Mouse (Mus musculus) telencephalon, adult 2 months (tissue): ENCODE measurements around the gene Npas2.
A peak's percentile ranks its signal among the peaks of the same experiment; 100 is the strongest.

Source experiments
- DNase-seq: peaks from one replicate; pipeline ENCODE4 v3.0.0-alpha.2; 2011; ENCODE audit warnings: low read depth, low spot score

The Npas2 gene

DNA sequence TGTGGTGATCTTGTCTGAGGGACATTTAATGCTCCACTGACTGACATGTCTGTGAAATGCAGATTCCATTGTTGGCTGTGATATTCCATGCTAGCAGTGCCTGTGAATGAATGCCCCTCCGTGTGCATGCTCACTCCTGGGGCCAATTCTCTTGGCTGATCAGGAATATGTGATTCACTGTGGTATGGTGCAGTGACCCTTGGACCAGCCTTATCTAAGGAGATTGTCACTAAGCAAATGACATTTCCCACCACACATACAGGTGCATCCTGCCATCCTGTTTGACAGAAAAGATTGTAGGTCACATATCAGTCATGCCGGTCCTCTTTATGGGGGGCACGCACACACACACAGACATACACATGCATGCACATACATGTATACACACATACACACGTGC lies 138.9 kb downstream of the Npas2 start:
- no peak for DNase-seq

DNA sequence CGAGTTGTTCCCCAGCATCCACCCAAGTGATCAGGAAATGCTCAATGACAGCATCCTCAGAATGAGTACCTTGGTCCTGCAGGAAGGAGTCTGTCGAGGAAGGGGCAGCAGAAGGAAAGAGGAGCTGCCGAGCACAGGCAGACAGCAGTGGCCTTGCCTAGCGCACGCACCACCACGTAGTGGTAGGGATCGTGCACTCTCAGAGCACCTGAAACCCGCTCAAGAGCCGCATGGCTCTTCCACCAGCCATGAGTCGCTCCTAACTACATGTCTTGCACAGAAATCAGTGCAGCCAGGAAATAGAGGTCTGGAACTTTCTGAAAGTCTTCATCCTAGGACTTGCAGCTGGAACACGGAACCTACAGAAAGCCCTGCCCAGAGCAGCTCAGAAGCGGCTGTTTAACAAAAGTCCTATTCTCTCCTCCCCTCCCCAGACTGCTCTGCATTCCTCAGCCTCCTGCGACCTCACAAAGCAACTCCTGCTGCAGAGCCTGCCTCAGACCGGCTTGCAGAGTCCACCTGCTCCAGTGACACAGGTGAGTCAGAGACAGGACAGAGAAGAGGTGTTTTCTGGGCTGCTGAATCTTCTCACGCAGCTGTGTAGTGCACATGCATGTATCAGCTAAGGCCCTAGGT lies 142.1 kb downstream of the Npas2 start:
- no peak for DNase-seq

DNA sequence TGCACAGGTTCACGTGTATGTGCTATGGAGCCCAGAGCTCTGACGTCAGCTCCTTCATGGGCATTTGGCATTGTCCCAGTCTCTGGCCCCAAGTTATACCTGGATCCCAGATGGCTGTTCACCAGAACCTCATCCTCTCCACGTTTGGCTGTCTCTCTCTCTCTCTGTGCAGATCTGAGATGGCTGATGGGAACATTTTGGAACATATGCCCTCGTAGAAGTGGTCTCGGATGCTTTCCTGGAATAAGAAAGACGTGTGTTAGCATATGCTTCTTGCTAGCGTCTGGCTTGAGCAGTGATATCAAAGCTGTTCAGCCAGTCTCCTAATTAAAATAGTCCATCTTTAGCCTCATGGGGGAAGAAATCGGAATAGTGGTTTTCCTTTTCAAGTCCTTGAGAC lies 143.3 kb downstream of the Npas2 start:
- no peak for DNase-seq

DNA sequence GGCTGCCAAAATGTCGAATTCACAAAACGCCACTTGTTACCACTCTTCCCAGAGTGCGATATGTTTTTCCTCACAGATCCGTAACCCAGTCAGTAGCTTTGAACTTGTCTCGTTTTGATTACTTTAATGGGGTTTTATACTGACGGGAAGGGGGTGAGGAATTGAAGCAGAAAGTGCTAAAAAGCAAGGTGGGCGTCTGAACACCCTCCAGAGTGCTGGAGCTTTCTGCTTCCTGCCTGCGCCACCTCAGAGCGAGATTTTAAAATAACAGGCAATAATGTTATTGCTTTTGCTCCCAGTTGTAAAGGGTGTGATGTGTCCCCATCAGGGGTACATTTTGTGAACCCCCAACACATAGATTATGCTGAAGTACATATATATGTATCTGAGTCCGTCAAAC lies 145.3 kb downstream of the Npas2 start:
- DNase-seq: no peak

DNA sequence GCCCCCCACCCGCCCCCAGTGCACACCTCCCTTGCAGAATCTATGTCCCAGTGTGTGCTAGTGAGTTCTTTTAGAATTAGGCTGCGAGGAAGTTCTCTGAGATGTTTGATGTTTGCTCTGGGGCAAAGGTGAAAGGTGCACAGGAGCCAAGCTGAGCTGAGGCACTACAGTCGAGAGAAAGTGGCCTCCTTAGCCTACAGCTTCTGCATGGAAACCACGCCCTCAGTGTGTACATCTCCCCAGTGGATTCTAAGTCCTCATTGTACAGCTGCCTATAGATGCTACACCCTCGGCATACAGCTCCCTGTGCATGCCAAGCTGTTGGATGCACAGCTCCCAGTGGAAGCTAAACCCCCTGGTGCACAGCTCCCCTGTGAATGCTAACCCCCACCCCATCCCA lies 145.9 kb downstream of the Npas2 start:
- DNase-seq: no peak

DNA sequence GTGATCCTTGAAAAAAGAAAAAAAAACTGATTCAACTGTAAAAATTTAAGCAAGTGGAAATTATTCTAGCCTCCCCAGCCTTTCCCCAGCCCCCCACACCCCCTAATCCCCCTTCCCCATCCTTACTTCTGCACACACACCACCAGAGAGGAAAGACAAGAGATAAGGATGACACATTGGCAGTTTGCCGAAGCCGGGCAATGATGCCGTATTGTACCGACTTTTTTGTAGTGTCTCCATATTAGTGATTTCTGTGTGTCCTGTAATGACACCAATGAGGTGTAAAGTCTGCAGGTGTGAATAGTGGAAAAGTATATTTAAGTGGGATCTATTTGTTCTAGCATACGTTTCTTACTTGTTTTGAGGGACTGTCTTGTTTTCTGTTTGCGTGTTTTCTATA lies 146.6 kb downstream of the Npas2 start:
- DNase-seq: no peak

DNA sequence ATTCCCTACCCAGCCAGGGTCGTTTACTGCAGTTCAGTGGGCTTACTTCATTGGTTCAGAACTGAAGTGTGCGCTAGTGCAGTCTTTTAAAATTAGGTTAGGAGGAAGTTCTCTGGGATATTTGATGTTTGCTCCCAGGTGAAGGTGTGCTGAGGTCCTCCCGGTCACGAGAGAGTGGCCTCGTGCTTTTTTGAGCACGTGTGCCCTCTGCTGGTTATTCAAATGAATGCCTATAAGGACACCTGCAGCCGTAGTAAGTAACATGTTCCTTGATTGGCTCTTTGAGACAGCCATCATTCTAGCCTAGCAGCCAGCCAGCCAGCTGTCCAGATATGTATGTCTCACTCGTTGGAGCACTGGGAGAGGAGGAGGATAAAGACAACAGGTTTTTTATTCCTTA lies 147.1 kb downstream of the Npas2 start:
- DNase-seq: no peak

DNA sequence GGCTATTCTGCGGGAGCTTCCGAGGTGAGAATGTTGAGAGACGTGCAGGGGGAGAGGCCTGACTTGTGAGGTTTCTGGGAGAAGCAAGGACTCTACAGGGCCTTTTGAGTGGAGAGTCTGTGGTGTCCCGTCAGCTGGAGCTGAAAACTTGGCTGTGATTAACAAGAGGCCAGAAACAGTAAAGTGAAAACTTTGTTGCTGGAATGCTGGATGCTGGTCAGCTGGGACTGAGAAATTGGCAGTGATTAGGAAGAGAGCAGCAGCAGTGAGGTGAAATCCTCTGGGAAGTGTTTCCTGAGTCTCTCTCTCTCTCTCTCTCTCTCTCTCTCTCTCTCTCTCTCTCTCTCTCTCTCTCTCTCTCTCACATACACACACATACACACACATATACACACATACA lies 148.3 kb downstream of the Npas2 start:
- DNase-seq: no peak

DNA sequence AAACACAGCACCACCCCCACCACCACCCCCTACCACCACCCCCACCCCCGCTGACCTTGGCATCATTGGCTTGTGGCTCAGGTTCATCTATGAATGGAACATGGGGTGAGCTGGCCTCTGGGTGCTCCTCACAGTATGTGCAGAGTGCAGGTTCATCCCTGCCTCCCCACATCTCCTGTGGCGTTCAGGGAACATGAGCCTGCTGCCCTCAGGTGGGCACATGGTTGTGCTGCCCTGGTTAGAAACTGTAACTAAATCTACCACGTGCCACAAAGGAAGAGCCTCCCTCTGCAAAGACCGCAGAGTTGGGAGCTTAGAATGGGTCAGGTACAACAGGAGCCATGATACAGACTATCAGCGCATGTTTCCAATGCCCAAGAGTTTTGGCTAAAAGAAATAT lies 149.7 kb downstream of the Npas2 start:
- DNase-seq: no peak

DNA sequence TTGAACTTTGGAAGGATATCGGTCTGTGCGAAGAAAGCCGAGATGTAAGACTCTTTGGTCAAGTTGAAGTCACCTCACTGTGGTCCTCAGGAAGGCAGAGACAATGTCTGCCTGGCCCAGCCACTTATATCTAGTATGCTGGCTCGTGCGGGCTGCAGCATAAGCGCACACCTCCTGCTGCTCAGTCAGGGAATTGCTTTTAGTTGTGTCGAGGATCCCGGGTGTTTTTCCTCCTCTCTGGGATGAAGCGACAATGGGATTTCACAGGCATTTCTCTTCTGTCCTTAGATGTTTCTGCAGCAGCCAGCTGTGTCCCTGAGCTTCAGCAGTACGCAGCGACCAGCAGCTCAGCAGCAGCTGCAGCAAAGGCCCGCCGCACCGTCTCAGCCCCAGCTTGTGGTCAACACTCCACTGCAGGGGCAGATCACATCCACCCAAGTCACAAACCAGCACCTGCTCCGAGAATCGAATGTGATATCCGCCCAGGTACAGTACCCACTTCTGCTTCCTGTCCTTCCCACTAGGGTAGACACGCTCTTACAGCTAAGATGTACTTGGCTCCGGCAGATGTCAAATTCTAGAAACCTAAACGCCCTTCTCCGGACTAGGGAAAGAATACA lies 151.6 kb downstream of the Npas2 start:
- no peak for DNase-seq

DNA sequence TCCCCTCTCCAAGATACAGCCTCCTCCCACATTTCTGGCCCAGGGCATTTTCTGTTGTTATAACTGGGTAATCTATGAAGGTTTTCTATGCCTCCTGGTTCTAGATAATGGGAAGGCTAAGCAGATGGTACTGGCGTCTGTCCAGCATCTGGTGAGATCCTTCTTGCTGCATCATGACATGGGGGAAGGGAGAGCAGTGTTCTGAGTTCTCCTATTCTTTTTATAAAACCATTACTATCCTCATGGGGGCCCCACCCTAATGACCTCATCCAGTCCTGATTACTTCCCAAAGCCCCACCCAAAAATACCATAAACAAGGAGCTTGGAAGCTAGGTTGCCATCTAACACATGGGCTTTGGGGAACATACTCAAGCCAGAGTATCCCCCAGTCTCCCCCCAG lies 155.5 kb downstream of the Npas2 start:
- no peak for DNase-seq

DNA sequence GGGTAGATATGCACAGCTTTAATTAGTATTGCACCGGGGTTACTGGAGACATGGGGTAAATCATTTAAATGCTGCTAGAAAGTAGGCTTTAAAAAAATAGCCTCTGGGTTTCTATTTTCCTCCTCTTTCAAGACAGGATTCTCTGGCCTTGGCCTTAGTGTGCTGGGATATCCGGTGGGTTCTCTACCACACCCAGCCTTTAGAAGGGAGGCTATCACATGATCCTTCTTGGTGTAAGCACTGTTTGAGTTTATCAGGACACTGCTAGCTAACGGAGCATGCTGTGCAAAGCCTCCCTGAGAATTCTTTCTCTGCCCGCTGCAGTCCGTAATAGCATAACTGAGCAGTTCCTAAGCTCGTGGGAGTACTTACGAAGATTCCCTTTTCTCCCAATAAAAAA lies 155.9 kb downstream of the Npas2 start:
- no peak for DNase-seq

DNA sequence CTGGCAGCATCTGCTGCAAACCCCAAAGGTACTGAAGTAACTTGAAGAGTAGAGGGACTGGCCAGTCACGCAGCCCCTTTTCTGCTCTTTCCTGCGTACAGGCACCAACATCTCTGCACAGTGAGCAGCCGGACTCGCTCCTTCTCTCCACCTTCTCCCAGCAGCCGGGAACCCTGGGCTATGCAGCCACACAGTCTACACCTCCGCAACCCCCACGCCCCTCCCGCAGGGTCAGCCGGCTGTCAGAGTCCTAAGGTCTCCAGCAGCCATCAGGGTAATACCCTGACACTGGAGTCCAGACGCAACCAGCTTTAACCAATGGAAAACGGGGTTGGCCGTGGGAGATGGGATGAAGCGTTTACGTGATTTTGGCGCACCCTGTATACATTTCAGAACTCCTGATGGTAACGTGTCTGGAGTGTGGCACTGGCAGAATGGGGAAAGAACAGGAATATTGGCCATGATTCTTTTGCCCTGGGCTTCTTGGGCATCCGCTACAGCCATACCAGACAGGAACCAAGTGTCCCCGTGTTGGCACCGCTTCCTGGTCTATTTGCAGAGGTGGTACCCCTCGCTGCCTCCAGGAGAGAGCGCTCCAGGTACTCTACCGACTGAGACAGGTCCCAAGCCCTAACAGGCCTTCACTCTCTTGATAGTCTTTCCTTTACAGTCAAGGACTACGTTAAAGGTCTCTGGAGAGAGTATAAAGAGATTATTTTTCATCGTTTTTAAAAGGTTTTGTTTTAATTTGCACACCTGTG lies 168.4 kb downstream of the Npas2 start:
- no peak for DNase-seq

DNA sequence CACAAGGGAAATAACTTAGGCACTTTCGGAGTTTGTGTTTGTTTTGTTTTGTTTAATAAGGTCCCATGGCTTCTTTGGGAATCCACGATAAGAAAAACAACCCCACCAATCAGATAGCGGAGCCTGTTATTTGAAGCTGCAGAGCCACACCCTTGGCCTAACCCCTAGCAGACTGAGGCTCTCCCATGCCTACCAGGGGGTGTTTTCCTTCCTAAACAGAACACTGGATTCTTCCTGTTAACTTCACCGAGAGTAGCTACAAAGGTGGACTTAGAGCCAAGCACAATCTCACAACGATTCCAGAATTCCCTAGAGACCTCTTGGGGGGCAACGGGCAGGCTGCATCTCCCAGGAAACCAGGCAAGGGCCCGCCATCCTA lies 169.0 kb downstream of the Npas2 start:
- no peak for DNase-seq

DNA sequence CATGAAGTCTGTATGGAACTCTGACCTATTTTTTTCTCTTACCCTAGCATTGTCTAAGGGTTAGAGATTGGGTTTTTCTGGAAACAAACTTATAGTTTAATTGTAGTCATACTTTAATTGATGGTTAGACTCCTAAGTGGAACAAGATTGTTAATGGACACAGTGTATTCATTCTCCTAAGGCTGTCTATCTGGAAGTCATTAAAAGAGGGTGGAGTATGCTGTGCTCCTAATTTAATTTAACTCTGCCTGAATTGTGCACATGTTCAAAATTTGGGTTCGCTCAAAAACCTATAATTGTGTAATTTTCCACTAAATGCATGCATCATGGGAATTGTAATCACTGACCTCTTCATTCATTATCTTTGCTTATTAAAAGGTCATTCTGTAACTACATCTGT lies 172.0 kb downstream of the Npas2 start:
- DNase-seq: no peak

DNA sequence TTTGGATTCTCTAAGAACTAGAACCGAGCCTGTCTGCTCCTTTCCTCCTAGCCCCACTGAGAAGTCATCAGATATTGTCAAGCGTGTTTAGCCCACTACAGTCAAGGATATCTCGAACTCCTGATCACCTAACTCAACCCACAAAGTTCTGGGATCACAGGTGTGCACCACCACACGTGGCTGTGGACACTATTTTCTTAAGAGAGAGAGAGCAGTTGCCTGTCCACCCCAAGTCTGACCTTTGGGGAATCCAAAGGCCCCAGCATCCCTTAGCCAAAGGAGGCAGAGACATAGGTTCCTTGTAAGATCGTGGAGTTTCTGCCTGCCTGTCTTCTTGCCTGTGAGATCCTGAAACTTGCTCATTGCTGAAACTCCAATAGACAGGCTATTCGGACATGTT lies 173.5 kb downstream of the Npas2 start:
- DNase-seq: no peak

DNA sequence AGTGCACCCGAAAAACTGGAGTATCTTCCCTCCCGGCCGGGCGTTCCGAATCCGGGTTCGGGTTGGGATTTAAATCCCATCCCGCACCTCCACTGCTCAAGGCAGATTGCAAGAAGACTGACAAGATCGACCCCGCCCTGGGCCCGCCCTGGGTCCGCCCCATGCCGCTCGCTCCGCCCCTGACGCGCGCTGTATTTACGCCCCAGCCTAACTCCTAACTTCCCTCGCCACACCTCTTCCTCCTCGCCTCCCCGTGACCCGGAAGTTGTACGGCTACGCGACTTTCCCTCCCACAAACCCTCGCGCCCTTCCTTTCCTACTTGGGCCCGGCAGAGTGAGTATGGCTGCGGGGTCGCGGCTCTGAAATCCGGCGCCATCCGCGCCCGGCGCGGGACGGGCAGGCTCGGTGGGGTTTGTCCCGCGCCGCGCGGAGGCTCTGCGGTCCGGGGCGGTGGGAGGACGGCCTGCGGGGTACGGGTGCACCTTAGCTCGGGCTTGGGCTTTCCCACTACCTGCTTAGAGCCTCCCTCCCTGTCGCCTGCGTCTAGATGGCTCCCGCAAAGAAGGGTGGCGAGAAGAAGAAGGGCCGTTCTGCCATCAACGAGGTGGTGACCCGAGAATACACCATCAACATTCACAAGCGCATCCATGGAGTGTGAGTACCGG lies 174.2 kb downstream of the Npas2 start, which contains the start of gene Rpl31:
Gene Rpl31 (plus strand): TSS at position 242 of the 666 bp plus-strand sequence.
- peak; percentile 96 for DNase-seq

DNA sequence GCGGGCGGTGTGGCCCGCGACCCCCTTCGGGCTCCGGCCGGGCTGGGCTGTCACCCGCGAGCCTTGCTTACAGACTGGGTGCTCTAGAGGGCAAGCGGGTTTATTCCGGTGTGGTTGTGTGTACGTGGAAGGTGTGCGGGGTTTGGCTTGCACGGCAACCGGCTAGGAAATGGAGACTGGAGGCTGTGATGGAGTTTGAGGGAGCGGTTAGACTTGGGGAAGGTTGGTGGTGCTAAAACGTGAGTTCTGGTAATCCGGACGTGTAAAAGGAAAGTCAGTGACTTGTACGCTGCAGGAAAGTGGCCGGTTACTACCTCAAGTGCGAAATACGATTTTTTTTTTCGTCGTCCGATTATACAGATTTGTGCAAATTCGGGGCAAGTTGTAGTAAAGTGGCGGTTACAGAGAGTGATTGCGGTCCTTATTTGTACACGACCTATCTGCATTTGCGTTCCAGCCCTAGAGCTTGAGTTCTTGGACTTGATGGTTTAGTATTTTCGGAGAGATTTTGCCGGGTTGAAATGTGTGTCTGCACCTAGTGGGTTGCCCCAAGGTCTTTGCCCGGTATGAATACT lies 174.8 kb downstream of the Npas2 start:
- DNase-seq: no peak

DNA sequence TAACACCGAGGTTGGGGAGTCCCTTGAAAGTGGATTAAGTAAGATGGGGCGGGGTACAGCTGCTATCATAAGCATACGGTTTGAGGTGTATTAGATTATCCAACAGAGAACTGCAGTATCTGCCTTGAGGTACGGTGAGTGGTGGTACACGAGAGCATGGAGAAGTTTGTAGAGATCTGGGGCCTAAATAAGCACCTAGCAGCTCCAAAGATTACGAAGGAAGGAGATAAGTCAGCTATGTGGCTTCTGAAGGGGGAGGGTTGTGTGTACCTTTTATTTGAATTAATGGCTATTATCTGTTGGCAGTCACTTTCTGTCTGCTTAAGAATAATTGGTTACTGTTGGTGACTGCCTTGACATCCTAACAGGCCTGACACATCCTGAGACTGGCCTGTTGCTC lies 176.9 kb downstream of the Npas2 start:
- no peak for DNase-seq

DNA sequence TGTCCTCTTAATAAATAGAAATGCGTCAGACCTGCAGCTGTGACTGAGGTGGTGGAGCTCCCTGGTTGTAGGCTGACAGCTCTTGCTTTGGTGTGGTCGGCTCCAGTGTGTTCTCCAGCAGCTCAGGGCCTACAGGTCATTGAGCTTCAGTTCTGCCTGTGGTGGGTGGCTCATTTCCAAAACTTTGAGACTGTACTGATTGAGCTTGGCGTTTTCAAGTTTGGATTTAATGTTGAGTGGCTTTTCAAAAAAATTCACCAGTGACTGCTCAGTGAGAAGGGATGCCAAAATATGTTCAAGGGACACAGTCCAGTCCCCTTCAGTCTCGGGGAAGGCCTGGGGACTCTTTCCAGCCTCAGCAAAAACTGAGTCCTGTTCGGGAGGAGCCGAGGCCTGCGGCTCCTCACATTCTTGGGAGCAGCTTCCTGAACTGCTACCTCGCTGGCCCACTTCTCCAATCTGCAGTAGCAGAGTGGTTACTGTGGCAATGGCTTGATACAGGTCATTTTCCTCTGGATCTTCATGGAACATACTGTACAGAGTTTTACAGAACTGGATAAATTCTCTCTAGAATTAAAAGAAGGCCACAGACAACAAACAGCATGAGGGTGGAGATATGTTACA lies 178.8 kb downstream of the Npas2 start:
- DNase-seq: no peak

DNA sequence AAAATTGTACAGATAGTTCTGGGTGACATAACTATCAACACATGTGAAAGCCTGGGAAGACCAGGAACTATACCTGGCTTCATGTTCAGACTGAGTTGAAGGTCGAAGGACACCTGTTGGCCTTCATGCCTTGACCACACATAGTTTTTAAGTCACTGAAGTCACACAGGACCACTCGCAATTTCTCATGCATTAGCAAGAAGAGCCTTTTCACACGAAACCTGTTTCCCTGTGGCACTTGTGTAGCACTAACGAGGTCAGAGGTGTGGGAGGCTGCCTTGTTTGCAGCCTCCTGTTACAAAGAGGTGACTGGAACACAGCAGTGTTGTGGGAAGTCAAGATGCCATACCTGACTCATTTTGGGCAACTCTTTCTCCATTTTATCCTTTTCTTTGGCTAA lies 179.8 kb downstream of the Npas2 start:
- DNase-seq: no peak
